Mouse (Mus musculus) heart, postnatal 0 days (tissue): Measurements from ENCODE around the gene Snap29. TPM values are rescaled to one million over a fixed set of nuclear protein-coding genes. Genes with fewer than 3 reads are reported as not detected.

Experiments
- ATAC-seq: fragments of 200-750 bp; cut with Nextera tagmentation; 2 replicates; pipeline ENCODE4 v1.8.0; 2017; ENCODE audit warnings: low read depth, moderate number of reproducible peaks, moderate library complexity; ENCODE audit not compliant: insufficient read depth
- DNase-seq: peaks from one replicate; pipeline ENCODE4 v3.0.0-alpha.2; 2016; ENCODE audit warnings: low spot score
- H3K27ac ChIP-seq: fragments of 300-500 bp; sonication (generic); 2 replicates; pipeline ENCODE4 v1.5.1; 2014; ENCODE audit warnings: low read depth, mild to moderate bottlenecking
- H3K27me3 ChIP-seq: fragments of 300-500 bp; sonication (generic); 2 replicates; pipeline ENCODE4 v1.6.1; 2014; ENCODE audit warnings: low read length, mixed read lengths; ENCODE audit not compliant: control insufficient read depth, insufficient read depth
- H3K36me3 ChIP-seq: fragments of 300-500 bp; sonication (generic); replicated peaks from 2 replicates; pipeline ENCODE4 v1.6.1; 2014; ENCODE audit warnings: low read length, mixed read lengths; ENCODE audit not compliant: control insufficient read depth, insufficient read depth
- H3K4me1 ChIP-seq: fragments of 300-500 bp; sonication (generic); 2 replicates; pipeline ENCODE4 v1.6.1; 2014; ENCODE audit warnings: antibody characterized with exemption; ENCODE audit not compliant: control insufficient read depth, insufficient read depth
- H3K4me2 ChIP-seq: fragments of 300-500 bp; sonication (generic); 2 replicates; pipeline ENCODE4 v1.6.1; 2014; ENCODE audit warnings: low read depth, mild to moderate bottlenecking, low read length, moderate library complexity
- H3K4me3 ChIP-seq: fragments of 300-500 bp; sonication (generic); 2 replicates; pipeline ENCODE4 v1.5.1; 2014; ENCODE audit warnings: low read depth, low read length
- H3K9ac ChIP-seq: fragments of 300-500 bp; sonication (generic); replicated peaks from 2 replicates; pipeline ENCODE4 v1.6.1; 2014; ENCODE audit warnings: low read depth, low read length, mixed read lengths
- H3K9me3 ChIP-seq: fragments of 300-500 bp; sonication (generic); replicated peaks from 2 replicates; pipeline ENCODE4 v1.6.1; 2016; ENCODE audit warnings: low read length; ENCODE audit not compliant: control insufficient read depth
- CTCF ChIP-seq: IDR thresholded peaks from 2 replicates; pipeline ENCODE4 v1.5.1; 2016; ENCODE audit warnings: antibody characterized with exemption, control low read depth, low read depth
- EP300 ChIP-seq: IDR thresholded peaks from 2 replicates; pipeline ENCODE4 v1.6.1; 2016; ENCODE audit warnings: antibody characterized with exemption, low read depth
- WGBS: fragments of 180-500 bp; shearing (Covaris S2); extraction: QIAGEN DNeasy Blood & Tissue Kit; methylation state at CpG from one replicate; pipeline ENCODE4 v1.1.7; 2014; 5-methylcytosine and 5-hydroxymethylcytosine counted together
- polyA plus RNA-seq: library from polyadenylated mRNA; unstranded; fragments of >200 nt; fragmentation: Nextera tagmentation; extraction: Ambion mirVana; gene quantifications from 2 replicates; pipeline ENCODE4 v1.2.1, GENCODE M21; 2015
- total RNA-seq: library from RNA; depleted of rRNA; stranded (reverse); fragments of >200 nt; gene quantifications from 2 replicates; pipeline ENCODE4 v1.2.3, GENCODE M21; 2014; ENCODE audit warnings: low replicate concordance; rRNA removed

Gene Snap29
- total and polyA plus RNA-seq, 2 experiments from 2014 or later = 8.3 to 22.3 TPM

GRCm38 (mm10) chr16:17472498-17472897 is 66.7 kb downstream of the Snap29 start:
- Histone ChIP-seq H3K9me3 (no peaks in the 10 kb centered on the region), H3K36me3 (peaks cover 10% of the 10 kb centered on the region), H3K4me1 (no peaks in the 10 kb centered on the region), H3K9ac (no peak overlapping the region), H3K4me2 (no peak overlapping the region), H3K4me3 (no peak overlapping the region), H3K27ac (no peak overlapping the region), H3K27me3 (no peaks in the 10 kb centered on the region)
- ATAC-seq (no peak), DNase-seq (no peak)
- 63% methylated on average over 6 of the region's 6 CpGs for WGBS
- TF ChIP-seq CTCF (no peak), EP300 (no peak)

- Histone ChIP-seq H3K36me3 (peaks cover 13% of the 10 kb centered on the region), H3K4me3 (no peak overlapping the region), H3K27me3 (no peaks in the 10 kb centered on the region), H3K9ac (no peak overlapping the region), H3K4me2 (no peak overlapping the region), H3K4me1 (no peaks in the 10 kb centered on the region), H3K27ac (no peak overlapping the region), H3K9me3 (no peaks in the 10 kb centered on the region)
- TF ChIP-seq EP300 (no peak), CTCF (peak; percentile 58)
- DNase-seq = no peak
- ATAC-seq = no peak
Observed at GRCm38 (mm10) chr16:17474091-17474490, 68.3 kb downstream of the Snap29 start.

GRCm38 (mm10) chr16:17474761-17475160 is 69.0 kb downstream of the Snap29 start:
- TF ChIP-seq EP300 (no peak), CTCF (no peak)
- Histone ChIP-seq H3K27ac (no peak overlapping the region), H3K4me3 (no peak overlapping the region), H3K9ac (no peak overlapping the region), H3K36me3 (peaks cover 10% of the 10 kb centered on the region), H3K9me3 (no peaks in the 10 kb centered on the region), H3K4me1 (no peaks in the 10 kb centered on the region), H3K4me2 (no peak overlapping the region), H3K27me3 (no peaks in the 10 kb centered on the region)
- DNase-seq (no peak), ATAC-seq (no peak)
- WGBS = 82% methylated on average over 2 of the region's 2 CpGs

- no peak overlapping the region for H3K4me2 ChIP-seq
- no peaks in the 10 kb centered on the region for H3K4me1 ChIP-seq
- WGBS = 94% methylated on average over 4 of the region's 4 CpGs
- ATAC-seq (no peak), DNase-seq (no peak)
- H3K9me3 ChIP-seq = no peaks in the 10 kb centered on the region
- H3K27ac ChIP-seq = no peak overlapping the region
- no peak overlapping the region for H3K4me3 ChIP-seq
- no peak overlapping the region for H3K9ac ChIP-seq
- H3K36me3 ChIP-seq = peaks cover 11% of the 10 kb centered on the region; the same call in 1 of the 2 replicates
- TF ChIP-seq EP300 = no peak
- no peak for TF ChIP-seq CTCF
- H3K27me3 ChIP-seq = no peaks in the 10 kb centered on the region
Observed at GRCm38 (mm10) chr16:17475326-17475725, 69.5 kb downstream of the Snap29 start.

GRCm38 (mm10) chr16:17478331-17478943 is 72.7 kb downstream of the Snap29 start:
- Histone ChIP-seq H3K4me2 (no peak overlapping the region), H3K4me3 (no peak overlapping the region), H3K9me3 (no peaks in the 10 kb centered on the region), H3K4me1 (no peaks in the 10 kb centered on the region), H3K9ac (no peak overlapping the region), H3K27me3 (no peaks in the 10 kb centered on the region), H3K27ac (no peak overlapping the region), H3K36me3 (peaks cover 21% of the 10 kb centered on the region)
- DNase-seq = no peak
- WGBS = 74% methylated on average over 4 of the region's 4 CpGs
- ATAC-seq = no peak
- no peak for TF ChIP-seq EP300
- TF ChIP-seq CTCF = no peak

Other genes starting within 250 kb of the Snap29 start
- gene Ube2l3, start 203.3 kb upstream of the Snap29 start, total RNA-seq = 62.5 and 79.2 TPM in 2 replicates
- gene Ube2l3, start 203.3 kb upstream of the Snap29 start, polyA plus RNA-seq = 254 and 255 TPM in 2 replicates
- gene Rimbp3, start 197.4 kb upstream of the Snap29 start, total RNA-seq = 0.15 and 0.61 TPM in 2 replicates
- gene Rimbp3, start 197.4 kb upstream of the Snap29 start, polyA plus RNA-seq = 0.11 and 0.14 TPM in 2 replicates
- gene Hic2, start 172.4 kb upstream of the Snap29 start, total RNA-seq = 8.0 and 14.7 TPM in 2 replicates
- gene Hic2, start 172.4 kb upstream of the Snap29 start, polyA plus RNA-seq = 2.9 and 3.0 TPM in 2 replicates
- gene Tmem191c, start 129.9 kb upstream of the Snap29 start, total RNA-seq = 10.8 and 12.7 TPM in 2 replicates
- gene Tmem191c, start 129.9 kb upstream of the Snap29 start, polyA plus RNA-seq = 8.0 and 9.1 TPM in 2 replicates
- 2.7 TPM in 1 of 2 replicates, not detected in the other for gene Serpind1, start 74.6 kb upstream of the Snap29 start, total RNA-seq
- 0.34 and 0.49 TPM in 2 replicates for gene Serpind1, start 74.6 kb upstream of the Snap29 start, polyA plus RNA-seq
- gene Pi4ka, start 328 bp downstream of the Snap29 start, total RNA-seq = 49.2 and 60.0 TPM in 2 replicates
- gene Pi4ka, start 328 bp downstream of the Snap29 start, polyA plus RNA-seq = 16.9 and 18.5 TPM in 2 replicates
- gene Crkl, start 46.0 kb downstream of the Snap29 start, total RNA-seq = 26.0 and 45.2 TPM in 2 replicates
- gene Crkl, start 46.0 kb downstream of the Snap29 start, polyA plus RNA-seq = 25.3 and 29.6 TPM in 2 replicates
- 0.08 and 0.15 TPM in 2 replicates for gene Aifm3, start 83.6 kb downstream of the Snap29 start, total RNA-seq
- gene Aifm3, start 83.6 kb downstream of the Snap29 start, polyA plus RNA-seq = 0.41 and 0.48 TPM in 2 replicates
- 119 and 122 TPM in 2 replicates for gene Lztr1, start 102.7 kb downstream of the Snap29 start, total RNA-seq
- gene Lztr1, start 102.7 kb downstream of the Snap29 start, polyA plus RNA-seq = 27.2 and 27.4 TPM in 2 replicates
- 40.9 and 49.2 TPM in 2 replicates for gene Thap7, start 125.2 kb downstream of the Snap29 start, total RNA-seq
- gene Thap7, start 125.2 kb downstream of the Snap29 start, polyA plus RNA-seq = 28.8 and 31.9 TPM in 2 replicates
- gene Lrrc74b, start 155.3 kb downstream of the Snap29 start, total RNA-seq = not detected in 2 replicates
- 0.10 and 0.44 TPM in 2 replicates for gene Lrrc74b, start 155.3 kb downstream of the Snap29 start, polyA plus RNA-seq
- 0.31 TPM in 1 of 2 replicates, not detected in the other for gene P2rx6, start 155.9 kb downstream of the Snap29 start, total RNA-seq
- 0.47 and 0.70 TPM in 2 replicates for gene P2rx6, start 155.9 kb downstream of the Snap29 start, polyA plus RNA-seq
- gene Slc7a4, start 177.2 kb downstream of the Snap29 start, total RNA-seq = 28.2 and 33.4 TPM in 2 replicates
- 5.7 and 7.4 TPM in 2 replicates for gene Slc7a4, start 177.2 kb downstream of the Snap29 start, polyA plus RNA-seq
- 18.2 and 41.1 TPM in 2 replicates for gene Smpd4, start 213.4 kb downstream of the Snap29 start, total RNA-seq
- gene Smpd4, start 213.4 kb downstream of the Snap29 start, polyA plus RNA-seq = 10.1 and 10.3 TPM in 2 replicates
- gene Ccdc74a, start 240.5 kb downstream of the Snap29 start, total RNA-seq = 3.6 TPM in 1 of 2 replicates, not detected in the other
- gene Ccdc74a, start 240.5 kb downstream of the Snap29 start, polyA plus RNA-seq = 1.5 and 2.5 TPM in 2 replicates